Mouse (Mus musculus): ENCODE data around the gene Ddr2.

DNA sequence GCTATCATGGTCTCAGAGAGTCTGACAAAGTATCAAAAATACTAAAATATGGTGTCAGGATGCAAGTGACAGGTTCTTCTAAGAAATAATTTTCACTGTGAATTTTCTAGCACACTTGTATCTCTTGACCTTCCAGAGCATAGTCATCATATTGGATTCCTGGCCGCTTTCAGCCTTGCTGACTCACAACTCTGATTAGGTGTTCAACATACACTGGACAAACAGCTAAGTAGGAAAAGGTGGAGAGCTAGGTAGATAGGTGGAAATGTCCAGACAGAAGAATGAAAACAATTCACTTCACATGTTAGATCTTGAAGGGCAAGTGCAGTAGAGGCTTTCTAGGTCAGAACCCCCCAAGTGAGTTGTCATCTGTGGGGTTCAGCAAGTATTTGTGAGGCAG lies 101.3 kb downstream of the Ddr2 start:
- TF ChIP-seq CTCF (IDR thresholded peaks at IDR 0.05; ENCODE audit: control insufficient read depth, insufficient read depth, insufficient read length): no peak
- TF ChIP-seq MYOD1 (IDR thresholded peaks at IDR 0.05; ENCODE audit: control insufficient read depth, insufficient read length, low read depth): no peak
